Mouse (Mus musculus): ENCODE measurements around the gene Vmp1.
A peak's percentile ranks its signal among the peaks of the same experiment; 100 is the strongest.

Vmp1 gene

DNA sequence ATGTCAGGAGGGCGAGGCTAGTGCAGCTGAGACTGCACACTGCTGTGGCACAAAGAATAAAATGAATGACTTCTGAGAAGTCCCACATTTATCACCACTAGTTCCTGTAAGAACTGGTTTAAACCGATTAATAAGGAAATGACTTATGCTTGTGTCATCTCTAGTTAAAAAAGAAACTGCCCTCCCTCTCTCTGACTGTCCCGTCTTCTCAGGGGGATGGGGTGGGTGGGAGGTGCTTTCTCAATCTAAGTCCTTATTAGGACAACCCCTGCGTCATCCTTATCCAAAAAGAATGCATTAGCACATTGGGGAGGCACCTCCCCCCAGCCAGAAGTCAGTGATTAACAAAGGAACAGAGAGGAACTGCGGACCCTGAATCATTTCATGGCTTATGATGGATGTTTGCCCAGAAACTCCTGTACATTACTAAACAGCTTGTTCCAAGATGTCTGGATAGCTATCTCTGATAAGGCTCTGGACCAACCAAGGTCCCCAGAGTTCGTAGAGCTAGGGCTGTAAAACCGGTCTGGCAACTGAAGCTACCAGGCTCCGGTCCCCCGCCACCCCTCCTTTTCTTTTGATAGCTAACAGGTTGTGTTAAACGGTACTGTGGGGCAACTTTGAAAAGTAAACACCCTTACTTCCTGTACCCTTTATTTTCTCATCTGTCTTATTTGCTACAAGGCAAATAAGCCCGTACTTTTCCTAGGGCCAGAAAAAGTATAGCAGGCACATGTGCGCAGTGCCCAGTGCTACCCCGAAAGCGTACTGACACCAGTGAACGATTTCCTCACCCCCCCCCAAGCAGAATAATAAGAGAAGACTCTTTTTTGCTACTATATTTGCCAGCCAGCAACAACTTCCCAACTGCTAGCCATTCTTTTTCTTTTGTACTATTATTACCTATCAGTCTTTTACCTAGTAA is 96.5 kb downstream of the Vmp1 start:
- DNase-seq (ENCODE audit: extremely low read depth, low read depth, low spot score): peak; percentile 93

DNA sequence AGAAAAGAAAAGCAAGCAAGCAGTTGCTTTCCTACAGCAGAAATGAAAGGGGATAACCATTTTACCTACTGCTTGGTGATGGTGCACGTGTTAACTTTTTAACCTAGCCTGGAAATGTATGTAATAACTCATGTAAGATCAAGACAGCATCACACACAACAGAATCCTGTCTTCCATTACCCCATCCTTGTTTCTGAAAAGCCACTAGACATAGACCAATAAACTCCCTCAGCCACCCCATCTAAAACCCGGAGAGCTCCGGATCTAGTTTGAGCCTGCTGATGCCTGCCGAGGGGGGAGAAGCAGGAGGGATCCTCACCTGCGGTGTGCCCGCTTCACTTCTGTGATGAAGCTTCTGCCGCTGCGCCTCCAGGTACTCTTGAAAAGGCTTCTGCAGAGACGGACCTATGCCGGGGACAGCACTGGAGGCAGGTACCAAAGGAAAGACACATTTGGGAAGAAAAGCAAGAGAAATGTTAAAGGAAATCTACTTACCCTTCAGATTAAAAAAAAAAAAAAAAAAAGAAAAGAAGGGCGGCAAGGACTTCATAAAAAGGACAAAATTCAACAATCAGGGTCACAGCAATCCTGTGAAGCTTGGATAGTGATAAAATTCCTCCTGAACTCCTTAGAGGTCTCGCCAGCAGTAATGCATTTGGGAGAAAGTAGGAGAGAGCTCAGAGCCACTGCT is 97.3 kb downstream of the Vmp1 start:
- DNase-seq (ENCODE audit: extremely low read depth, low read depth, low spot score): no peak

DNA sequence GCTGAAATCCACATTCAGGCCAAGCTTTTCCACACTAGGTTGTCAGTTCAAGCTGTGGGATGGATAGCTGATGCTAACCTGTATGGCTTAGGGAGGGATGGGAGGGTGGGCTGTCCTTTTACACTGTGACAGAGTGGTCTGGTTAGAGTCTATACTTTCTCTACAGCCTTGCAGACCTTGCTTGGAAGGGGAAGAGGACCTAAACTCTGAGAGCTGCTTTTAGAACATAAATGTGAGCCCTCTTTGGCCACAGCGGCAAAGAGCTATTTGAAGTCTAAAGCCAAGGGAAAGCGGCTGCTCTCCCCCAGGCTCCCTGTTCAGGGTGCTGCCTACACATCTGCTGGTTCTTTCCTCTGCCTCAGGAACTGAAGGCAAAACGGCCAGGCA is 98.0 kb downstream of the Vmp1 start:
- DNase-seq (ENCODE audit: extremely low read depth, low read depth, low spot score): no peak

DNA sequence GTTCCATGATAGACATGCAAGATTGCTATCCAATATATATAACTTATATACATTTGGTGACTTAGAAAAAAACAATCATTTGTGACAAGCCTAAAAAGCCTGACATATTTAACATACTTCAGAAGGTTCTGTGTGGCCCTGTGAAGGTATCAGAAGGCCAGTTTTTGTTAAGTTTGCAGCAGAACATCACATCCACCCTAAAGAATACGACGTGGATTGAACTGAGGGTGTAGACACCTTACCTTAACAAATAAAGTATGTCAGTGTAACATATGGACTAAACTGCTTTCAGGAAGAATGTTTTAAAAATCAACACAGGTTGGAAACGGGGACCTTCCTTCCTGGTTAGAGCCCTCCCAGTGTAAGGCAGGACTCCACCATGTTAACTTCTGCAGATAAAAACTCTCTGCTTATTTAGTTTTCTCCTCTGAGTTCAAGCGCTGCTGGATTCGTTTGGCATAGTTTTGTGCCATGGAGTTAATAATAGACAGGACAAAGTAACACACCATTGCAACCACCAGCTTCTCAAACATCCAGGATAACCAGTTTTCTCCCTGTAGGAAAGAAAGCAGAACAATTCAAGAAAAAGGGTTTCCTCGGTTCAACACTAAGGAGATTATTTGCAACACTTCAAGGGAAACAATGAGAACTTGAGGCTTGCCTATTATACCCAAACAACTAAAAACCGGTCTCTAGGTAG is 98.6 kb downstream of the Vmp1 start:
- DNase-seq (ENCODE audit: extremely low read depth, low read depth, low spot score): no peak

DNA sequence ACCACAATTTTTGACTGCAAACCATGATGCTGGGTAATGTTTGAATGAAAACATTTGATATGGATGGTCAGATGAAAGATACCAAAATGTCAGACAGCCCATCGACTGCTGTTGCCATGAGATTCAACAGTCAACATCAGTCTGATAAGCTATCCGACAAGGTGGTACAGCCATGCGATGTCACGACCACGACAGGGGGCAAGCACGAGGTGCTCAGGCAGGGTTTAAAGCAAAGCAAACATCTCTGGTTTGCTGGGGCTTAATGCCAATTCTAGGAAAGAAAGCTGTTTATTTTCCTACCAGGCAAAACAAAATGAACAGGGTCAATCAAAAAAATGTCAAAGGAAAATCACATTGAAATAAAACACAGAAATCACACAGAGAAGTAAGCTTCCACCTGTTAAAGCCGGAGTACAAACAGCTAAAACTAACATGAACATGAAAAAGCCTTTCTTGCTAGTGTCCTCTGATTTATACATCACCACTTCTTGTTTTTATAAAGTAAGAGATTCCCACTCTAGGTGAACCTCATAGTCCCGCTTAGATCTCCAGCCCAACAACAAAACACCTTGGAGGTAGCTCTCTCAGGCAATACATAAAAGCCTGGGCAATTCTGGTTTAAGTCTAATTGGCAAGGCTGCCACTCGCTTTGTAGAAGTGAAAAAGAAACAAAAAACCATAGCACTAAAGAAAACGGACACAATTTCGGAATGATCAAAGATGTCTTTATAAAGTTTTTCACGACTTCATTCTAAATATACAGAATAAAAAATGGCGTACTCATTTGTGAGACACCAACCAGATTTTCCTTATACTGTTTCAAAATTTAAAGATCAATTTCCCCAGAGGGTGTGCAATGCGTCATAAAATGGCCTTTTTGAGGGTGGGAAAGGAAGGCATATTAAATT is 99.4 kb downstream of the Vmp1 start:
- no peak for DNase-seq (ENCODE audit: extremely low read depth, low read depth, low spot score)

DNA sequence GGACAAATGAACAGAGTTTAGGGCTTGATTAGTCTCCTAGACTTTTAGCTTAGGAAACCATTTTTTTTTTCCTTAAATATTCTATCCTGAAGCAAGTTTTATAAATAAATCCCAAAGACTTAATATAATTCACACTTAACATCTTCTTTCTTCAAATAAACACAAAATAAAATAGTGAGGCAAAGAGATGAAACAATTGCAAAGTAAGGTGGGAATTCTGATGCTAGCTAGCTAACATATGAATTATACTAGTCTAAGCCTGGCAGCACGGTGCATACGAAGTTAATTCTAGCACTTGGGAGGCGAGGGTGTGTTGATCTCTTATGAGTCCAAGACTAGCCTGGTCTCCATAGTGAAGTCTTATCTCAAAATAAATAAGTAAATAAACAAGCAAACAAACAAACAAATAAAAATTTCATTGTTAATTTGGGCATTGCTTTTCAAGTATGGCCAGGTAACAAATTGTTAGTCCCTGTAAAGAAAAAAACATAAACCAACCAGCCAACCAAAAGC is 100.3 kb downstream of the Vmp1 start:
- DNase-seq (ENCODE audit: extremely low read depth, low read depth, low spot score): no peak

DNA sequence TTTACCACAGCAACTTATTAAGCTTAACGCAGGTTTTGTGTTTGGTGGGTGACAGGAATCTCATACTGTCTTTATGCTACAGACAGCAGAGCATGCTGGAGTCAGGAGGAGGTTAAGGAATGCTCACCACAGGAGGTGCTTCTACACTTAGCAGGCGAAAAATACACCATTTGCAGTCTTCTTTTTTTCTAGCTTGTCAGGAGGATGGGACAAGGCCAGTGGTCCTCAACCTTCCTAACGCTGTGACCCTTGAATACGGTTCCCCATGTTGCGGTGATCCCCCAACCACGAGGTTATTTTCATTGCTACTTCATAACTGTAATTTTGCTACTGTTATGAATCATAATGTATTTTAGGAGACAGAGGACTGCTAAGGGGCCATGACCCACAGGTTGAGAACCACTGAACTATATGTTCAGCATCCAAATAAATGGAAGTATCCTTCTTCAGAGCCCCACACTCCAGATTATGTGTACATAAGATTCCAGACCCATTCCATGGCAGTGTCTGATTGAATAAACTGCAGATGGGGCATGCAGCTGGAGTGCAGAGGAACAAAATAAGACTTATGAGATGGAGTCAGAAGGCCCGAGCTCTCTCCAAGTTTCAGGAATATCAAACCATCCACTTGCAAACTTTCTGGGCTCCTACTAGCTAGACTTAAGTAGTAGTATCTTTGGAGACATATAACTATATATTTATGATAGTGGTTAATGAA is 100.9 kb downstream of the Vmp1 start:
- no peak for DNase-seq (ENCODE audit: extremely low read depth, low read depth, low spot score)

DNA sequence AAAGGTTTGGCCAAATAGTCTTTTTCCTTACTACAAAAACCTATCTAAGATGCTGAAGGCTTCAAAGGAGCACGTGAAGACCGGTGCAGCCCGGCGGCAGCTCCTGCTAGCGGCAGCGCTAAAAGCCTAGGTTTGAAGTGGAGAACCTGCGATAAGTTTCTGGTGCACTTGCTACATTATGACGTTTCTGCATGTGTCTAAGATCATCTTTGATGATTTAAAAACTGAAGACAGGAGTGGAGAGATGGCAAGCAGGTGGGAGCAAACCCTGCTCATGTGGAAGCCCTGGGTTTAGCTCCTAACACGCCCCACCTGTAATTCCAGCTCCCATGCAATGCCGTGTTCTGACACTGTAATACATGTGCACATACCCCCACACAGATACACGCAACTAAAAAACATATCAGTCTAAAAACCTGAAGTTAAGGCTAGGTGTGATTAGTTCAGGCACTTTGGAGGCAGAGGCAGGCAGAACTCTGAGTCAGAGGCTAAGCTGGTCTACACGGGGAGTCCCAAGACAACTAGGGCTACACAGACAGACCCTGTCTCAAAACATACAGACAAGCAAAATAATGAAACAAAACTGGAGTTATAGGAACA is 101.6 kb downstream of the Vmp1 start:
- no peak for DNase-seq (ENCODE audit: extremely low read depth, low read depth, low spot score)

DNA sequence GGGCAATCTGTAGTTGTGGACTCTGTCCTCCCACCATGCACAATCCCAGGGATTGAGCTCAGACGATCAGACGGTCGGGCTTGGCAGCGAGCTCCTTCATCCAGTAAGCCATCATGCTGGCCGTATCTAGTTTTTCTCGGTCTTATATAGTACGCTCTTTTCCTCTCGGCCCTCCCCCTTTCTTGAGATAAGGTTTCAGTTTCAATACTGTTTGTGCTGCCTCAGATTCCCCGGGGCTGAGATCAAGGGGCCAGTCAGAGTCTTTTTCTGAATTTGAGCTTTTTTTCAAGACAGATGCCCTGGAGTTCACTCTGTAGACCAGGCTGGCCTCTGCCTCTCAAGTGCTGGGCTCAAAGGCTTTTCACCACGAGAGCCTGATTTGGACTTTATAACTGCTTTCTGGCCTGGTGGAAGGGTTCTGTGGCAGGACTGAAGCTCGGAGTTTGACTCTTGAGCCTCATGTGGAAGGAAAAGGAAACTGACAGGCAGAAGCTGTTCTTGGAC is 102.3 kb downstream of the Vmp1 start:
- no peak for DNase-seq (ENCODE audit: extremely low read depth, low read depth, low spot score)

DNA sequence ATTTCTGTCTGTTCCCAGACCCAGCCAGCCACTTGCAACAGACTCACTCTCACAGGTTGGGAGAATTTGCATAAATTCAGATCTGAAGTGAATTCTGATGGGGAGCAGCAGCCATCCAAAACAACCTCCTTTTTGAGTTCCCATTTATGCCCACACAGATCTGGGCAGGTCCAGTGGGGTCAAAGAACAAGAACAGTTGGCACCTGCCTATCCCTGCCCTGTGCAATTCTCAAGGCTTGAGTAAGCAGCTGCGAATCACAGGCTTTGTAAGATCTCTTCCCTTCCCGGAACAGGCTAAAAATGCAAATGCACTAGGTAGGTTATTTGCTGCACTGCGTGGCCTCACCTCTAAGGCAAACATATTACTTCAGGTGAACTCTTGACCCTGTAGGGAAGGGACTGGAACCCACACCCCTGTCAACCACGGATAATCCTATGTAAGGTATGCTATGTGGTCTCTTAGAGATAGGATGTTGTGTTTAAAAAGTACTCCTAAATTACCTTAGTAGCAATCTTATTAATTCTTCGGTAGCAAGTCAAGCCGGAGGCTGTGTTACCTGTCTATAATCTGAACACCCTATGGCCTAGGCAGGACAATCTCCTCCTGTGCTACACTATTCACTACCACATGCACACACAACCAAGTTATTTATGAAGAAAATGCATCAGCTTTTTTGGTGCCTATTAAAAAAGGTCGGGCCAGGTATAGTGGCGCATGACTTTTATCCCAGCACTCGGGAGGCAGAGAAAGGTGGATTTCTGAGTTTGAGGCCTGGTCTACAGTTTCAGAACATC is 103.1 kb downstream of the Vmp1 start:
- peak; percentile 88 for DNase-seq (ENCODE audit: extremely low read depth, low read depth, low spot score)

DNA sequence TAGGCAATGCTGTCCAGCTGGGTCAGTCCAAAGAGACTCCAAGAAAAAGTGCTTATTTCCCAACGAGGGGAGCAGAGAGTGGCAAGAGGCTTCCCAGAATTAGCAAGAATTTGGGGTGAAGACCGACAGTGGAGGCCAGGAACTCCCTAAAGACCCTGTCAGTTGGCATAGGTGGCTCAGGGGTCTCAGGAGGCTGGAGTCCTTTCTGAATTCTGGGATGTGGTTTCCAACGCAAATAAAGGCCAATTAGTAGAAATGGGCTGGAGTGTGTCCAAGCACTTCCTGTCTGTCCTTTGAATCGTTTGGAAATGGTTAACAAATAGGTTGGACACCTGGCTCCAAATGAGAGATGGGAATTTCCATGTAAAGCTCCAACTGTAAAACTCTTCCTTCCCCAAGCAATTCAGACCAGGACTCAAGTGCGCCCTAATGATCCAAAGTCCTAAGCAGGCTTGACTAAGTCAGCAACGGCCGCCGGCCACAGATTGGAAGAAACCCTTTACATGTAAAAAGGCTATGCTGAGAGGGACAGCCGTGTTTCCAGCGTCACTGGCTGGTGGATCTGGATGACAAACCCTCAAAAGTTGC is 103.8 kb downstream of the Vmp1 start:
- no peak for DNase-seq (ENCODE audit: extremely low read depth, low read depth, low spot score)

DNA sequence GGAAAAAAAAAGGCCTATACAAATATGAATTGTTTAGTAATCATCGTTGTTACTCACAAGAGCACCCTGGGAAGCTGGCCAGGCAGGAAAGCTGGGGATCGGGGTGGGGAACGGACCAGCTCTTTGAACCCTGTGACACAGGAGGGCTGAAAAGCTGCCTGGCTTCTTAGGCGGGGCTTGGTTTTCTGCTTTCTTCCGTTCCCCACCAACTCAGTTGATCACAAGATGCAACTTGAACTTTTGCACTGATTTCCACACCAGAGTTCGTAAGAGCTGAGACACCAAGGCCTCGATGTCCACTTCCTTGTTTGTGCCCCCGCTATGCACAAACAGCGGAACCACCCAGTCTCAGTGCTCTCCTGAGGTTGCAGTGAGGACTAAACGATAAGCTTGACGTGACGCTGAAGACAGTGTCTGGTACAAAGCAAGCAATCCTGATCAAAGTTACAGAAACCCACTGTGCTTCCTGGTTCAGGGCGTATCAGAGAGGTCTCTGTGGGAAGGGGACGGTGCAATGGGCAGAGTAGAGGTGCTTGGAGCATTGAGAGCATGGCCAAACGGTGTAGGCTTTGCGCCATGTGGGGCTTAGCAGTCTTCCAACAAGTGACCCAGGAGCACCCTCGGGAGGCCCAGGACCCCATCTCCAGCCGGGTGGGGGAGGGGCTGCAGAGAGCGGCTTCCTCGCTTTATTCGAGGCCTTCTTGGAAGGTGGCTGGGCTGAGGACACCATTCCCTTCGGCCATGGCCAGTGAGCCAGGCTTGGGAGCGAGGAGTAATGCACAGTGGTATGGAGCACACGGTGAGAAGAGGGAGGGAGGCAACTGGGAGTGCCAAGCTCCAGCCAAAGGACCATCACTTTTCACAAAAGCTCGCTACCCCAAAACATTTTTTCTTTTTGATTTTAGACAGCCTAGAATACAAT is 104.6 kb downstream of the Vmp1 start:
- no peak for DNase-seq (ENCODE audit: extremely low read depth, low read depth, low spot score)

DNA sequence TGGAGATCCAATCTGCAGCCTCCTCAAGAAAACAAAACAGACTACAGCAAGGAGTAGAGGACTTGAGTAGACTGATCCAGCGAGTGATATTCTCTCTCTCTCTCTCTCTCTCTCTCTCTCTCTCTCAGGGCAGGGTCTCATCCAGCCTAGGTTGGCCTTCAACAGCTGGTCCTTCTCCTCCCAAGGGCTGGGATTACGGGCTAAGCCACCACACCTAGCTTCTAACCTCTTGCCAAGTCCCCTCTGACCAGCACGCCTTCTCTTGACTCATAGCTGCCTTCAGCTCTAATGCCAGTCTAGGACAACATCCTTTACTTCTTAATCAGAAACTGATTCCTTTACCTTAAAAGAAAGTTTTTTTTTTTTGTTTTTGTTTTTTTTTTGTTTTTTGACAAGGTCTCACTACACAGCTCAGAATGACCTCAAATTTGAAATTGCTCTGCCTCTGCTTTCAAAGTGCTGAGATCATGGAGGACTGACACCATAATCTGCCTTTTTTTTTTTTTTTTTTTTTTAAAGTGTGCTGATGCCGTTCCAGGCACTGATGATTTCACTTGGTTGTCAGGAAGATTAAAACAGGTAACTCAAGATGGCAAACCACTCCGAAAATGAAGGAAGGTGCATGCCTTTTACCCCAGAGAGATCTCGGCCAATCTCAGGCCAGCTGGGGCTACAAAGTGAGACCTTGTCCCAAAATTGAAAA is 105.4 kb downstream of the Vmp1 start:
- no peak for DNase-seq (ENCODE audit: extremely low read depth, low read depth, low spot score)

DNA sequence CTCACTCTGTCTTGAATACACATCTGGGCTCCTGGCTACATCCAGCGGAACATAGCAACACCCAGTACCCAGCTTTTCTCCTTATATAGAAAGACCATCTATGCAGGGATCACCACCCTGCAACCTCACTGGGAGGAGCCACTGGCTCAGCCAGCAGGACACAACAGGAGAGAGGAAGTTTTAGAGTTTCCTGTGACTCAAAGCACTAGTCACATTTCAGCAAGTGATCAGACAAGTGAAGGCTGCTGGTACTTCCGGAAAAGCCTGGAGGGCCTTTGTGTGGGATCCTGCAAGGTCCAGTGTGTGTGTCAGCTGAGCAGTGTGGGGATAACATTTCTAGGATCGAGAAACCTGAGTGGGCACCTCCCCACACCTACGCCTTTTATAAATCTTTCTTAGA is 106.4 kb downstream of the Vmp1 start:
- DNase-seq (ENCODE audit: extremely low read depth, low read depth, low spot score): no peak

DNA sequence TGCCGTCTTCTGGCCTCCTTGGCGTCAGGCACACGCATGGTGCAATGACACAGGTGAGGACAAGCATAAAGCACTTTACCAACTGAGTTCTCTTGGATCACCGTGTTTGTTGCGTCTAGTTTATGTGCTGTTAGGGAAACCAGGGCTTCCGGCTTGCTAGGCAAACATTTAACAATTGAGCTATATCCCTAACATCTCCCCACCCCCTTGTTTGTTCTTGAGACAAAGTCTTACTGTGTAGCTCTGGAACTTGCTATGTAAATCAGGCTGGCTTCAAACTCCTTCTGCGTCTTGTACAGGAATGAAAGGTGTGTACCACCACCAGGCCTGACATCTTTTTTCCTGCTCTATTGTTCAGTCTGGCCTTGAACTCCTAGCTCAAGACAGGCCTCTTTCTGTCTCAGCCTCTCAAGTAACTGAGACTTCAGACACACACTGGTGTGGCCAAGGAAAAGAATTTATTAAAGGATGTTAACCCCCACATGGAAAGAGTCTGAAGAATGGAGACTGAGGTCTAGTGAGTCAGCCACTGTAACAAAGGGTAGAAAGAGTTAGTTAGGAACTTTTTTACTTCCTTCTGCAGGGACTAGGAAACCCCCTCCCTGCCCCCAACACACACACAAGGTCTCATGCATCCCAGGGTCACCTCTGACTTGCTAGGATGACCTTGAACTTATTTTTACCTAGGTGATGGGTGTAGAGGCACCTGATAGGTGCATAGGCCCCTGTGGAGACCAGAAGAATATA is 107.8 kb downstream of the Vmp1 start:
- DNase-seq (ENCODE audit: extremely low read depth, low read depth, low spot score): peak; percentile 94

DNA sequence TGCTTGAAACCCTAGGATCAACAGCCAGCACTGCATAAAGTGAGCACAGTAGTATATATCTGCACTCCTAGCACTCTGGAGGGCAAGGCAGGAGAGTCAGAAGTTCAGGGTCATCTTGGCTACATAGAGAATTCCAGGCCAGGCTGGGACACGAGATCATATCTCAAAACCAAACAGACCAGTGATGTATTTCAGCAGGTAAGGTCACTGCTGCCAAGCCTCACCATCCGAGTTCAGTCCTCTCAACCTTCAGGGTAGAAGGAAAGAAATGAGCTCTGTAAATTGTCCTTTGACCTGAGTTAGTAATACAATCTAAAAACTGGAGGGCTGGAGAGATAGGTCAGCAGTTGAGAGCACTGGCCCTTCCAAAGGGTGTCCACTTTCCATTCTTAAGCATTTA is 109.2 kb downstream of the Vmp1 start:
- DNase-seq (ENCODE audit: extremely low read depth, low read depth, low spot score): peak; percentile 74
